Mouse (Mus musculus) forebrain, postnatal 0 days (tissue): ENCODE results near the gene Olfr679. TPM values are rescaled to one million over a fixed set of nuclear protein-coding genes. Genes with fewer than 3 reads are reported as not detected.
"Not testable (repeated sequence)": the region's sequence is repeated elsewhere in the genome, so short reads cannot be mapped to it uniquely, and the experiment has no call there.

Experiments used
- ATAC-seq: fragments of 200-750 bp; cut with Nextera tagmentation; 2 replicates; pipeline ENCODE4 v1.8.0; 2017; ENCODE audit warnings: mild to moderate bottlenecking, moderate library complexity
- DNase-seq: peaks from one replicate; pipeline ENCODE4 v3.0.0-alpha.2; 2015
- H3K27ac ChIP-seq: fragments of 300-500 bp; sonication (generic); 2 replicates; pipeline ENCODE4 v1.5.1; 2014; ENCODE audit warnings: low read depth, mild to moderate bottlenecking, antibody characterized with exemption, low read length, moderate library complexity, mixed read lengths
- H3K27me3 ChIP-seq: fragments of 300-500 bp; sonication (generic); 2 replicates; pipeline ENCODE4 v1.6.1; 2014; ENCODE audit warnings: mild to moderate bottlenecking, low read length, mixed read lengths; ENCODE audit not compliant: insufficient read depth
- H3K36me3 ChIP-seq: fragments of 300-500 bp; sonication (generic); 2 replicates; pipeline ENCODE4 v1.6.1; 2014; ENCODE audit warnings: mild to moderate bottlenecking, moderate library complexity; ENCODE audit not compliant: insufficient read depth
- H3K4me1 ChIP-seq: fragments of 300-500 bp; sonication (generic); 2 replicates; pipeline ENCODE4 v1.6.1; 2014; ENCODE audit warnings: antibody characterized with exemption; ENCODE audit not compliant: insufficient read depth
- H3K4me2 ChIP-seq: fragments of 300-500 bp; sonication (generic); 2 replicates; pipeline ENCODE4 v1.6.1; 2014; ENCODE audit warnings: low read depth, mild to moderate bottlenecking, moderate library complexity
- H3K4me3 ChIP-seq: fragments of 300-500 bp; sonication (generic); 2 replicates; pipeline ENCODE4 v1.5.1; 2014; ENCODE audit warnings: low read depth, low read length, mixed read lengths
- H3K9ac ChIP-seq: fragments of 300-500 bp; sonication (generic); 2 replicates; pipeline ENCODE4 v1.6.1; 2014; ENCODE audit warnings: mild to moderate bottlenecking
- H3K9me3 ChIP-seq: fragments of 300-500 bp; sonication (generic); 2 replicates; pipeline ENCODE4 v1.6.1; 2016; ENCODE audit warnings: low read length
- CTCF ChIP-seq: sonication (generic); IDR thresholded peaks from 2 replicates; pipeline ENCODE4 v1.5.1; 2016; ENCODE audit warnings: antibody characterized with exemption, control low read depth, low read depth
- WGBS: fragments of 180-500 bp; shearing (Covaris S2); extraction: QIAGEN DNeasy Blood & Tissue Kit; methylation state at CpG from one replicate; pipeline ENCODE4 v1.1.7; 2014; 5-methylcytosine and 5-hydroxymethylcytosine counted together
- polyA plus RNA-seq: library from polyadenylated mRNA; unstranded; fragments of >200 nt; fragmentation: Nextera tagmentation; extraction: Ambion mirVana; gene quantifications from 2 replicates; pipeline ENCODE4 v1.2.1, GENCODE M21; 2015
- total RNA-seq: library from RNA; depleted of rRNA; stranded (reverse); fragments of >200 nt; gene quantifications from 2 replicates; pipeline ENCODE4 v1.2.3, GENCODE M21; 2014; rRNA removed

Olfr679 gene
- total RNA-seq (not detected in 2 replicates), polyA plus RNA-seq (not detected in 2 replicates)

- no peak for DNase-seq
- no peak within 1 kb of the TSS for H3K9ac ChIP-seq
- no peaks in the 10 kb centered on the region for H3K36me3 ChIP-seq
- no peaks in the 10 kb centered on the region for H3K9me3 ChIP-seq
- no peak within 1 kb of the TSS for H3K27ac ChIP-seq
- no peaks in the 10 kb centered on the region for H3K27me3 ChIP-seq
- 65% methylated on average over 1 of the region's 1 CpGs for WGBS
- no peak for ATAC-seq
- no peak for TF ChIP-seq CTCF
- no peaks in the 10 kb centered on the region for H3K4me1 ChIP-seq
- H3K4me3 ChIP-seq: no peak within 1 kb of the TSS
- H3K4me2 ChIP-seq: no peak within 1 kb of the TSS
Measured at GRCm38 (mm10) chr7:105080905-105081304, at the start of gene Olfr679. Olfr679 (plus strand) TSS chr7:105081205.

GRCm38 (mm10) chr7:105032398-105032797 lies 48.6 kb upstream of the Olfr679 start, which contains the start of gene Olfr676:
Olfr676 (plus strand) TSS chr7:105032698.
- Histone ChIP-seq H3K27me3 (no peaks in the 10 kb centered on the region), H3K9ac (no peak within 1 kb of the TSS), H3K27ac (no peak within 1 kb of the TSS), H3K4me2 (no peak within 1 kb of the TSS), H3K9me3 (no peaks in the 10 kb centered on the region), H3K36me3 (no peaks in the 10 kb centered on the region), H3K4me1 (no peaks in the 10 kb centered on the region), H3K4me3 (no peak within 1 kb of the TSS)
- TF ChIP-seq CTCF: no peak
- DNase-seq (no peak), ATAC-seq (no peak)

DNA sequence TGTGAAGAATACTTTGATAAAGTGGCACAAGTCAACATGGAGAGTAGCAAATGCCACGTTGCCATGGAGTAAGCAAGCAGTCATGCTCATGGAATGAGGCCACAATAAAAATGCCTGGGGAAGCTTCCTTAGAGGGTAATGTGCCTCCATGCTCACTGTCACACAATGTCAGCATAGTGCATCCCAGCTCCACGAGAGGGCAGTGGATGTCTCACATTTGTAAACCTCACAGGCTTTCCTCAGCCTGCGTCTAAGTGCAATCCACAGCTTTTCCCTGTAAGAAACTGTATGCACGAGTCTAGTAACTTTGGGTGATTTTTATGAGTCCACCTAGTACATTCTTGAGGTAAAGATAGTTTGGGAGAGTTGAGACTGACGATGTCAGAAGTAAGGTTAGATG lies 47.2 kb upstream of the Olfr679 start:
- peak; percentile 40 for TF ChIP-seq CTCF
- H3K9me3 ChIP-seq, H3K4me2 ChIP-seq, H3K27ac ChIP-seq, H3K4me1 ChIP-seq, H3K27me3 ChIP-seq, H3K4me3 ChIP-seq, H3K9ac ChIP-seq, H3K36me3 ChIP-seq: not testable (repeated sequence)
- DNase-seq (peak; percentile 6), ATAC-seq (0 out of 2 replicates have a peak, but pooled peaks have one; percentile 23)
- WGBS: 58% methylated on average over 5 of the region's 5 CpGs

- no peaks in the 10 kb centered on the region for H3K27me3 ChIP-seq
- H3K9ac ChIP-seq: no peak overlapping the region
- DNase-seq (peak; percentile 3), ATAC-seq (no peak)
- no peaks in the 10 kb centered on the region for H3K4me1 ChIP-seq
- no peak overlapping the region for H3K4me2 ChIP-seq
- H3K36me3 ChIP-seq: no peaks in the 10 kb centered on the region
- H3K4me3 ChIP-seq: no peak overlapping the region
- H3K27ac ChIP-seq: no peak overlapping the region
- TF ChIP-seq CTCF: peak; percentile 25; the same call in 1 of the 2 replicates
- no peaks in the 10 kb centered on the region for H3K9me3 ChIP-seq
Measured at GRCm38 (mm10) chr7:105058951-105059350, 22.1 kb upstream of the Olfr679 start.

- no peaks in the 10 kb centered on the region for H3K36me3 ChIP-seq
- no peak within 1 kb of the TSS for H3K27ac ChIP-seq
- DNase-seq: no peak
- H3K9ac ChIP-seq: no peak within 1 kb of the TSS
- H3K4me2 ChIP-seq: no peak within 1 kb of the TSS
- H3K27me3 ChIP-seq: no peaks in the 10 kb centered on the region
- no peaks in the 10 kb centered on the region for H3K4me1 ChIP-seq
- 93% methylated on average over 1 of the region's 1 CpGs for WGBS
- H3K9me3 ChIP-seq: no peaks in the 10 kb centered on the region
- no peak within 1 kb of the TSS for H3K4me3 ChIP-seq
- ATAC-seq: no peak
- TF ChIP-seq CTCF: no peak
Measured at GRCm38 (mm10) chr7:105064175-105064574, 16.8 kb upstream of the Olfr679 start, which contains the start of gene Olfr678. Olfr678 (plus strand) TSS chr7:105064475.

DNA sequence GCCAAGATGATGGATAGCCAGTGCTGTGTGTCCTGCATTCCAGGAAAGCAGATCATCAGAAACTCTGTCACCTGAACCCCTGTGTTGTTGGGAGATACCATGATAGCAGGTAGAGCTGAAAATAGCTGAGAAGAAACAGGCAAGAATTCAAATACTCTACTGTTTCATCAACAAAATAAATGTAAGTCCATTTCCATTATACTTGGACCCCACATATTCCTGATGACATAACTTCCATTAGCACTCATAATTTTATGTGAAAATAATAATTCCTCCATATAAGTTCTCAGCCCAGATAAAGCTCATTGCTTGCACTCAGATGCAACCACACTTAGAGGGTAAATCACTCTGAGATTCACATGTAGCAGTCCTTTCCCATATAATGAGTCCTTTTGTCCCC lies 11.7 kb downstream of the Olfr679 start, which contains the start of gene Olfr680-ps1:
TSS of gene Olfr680-ps1 (minus strand) at position 101 of the 400 bp plus-strand sequence.
- not testable (repeated sequence) for H3K9me3 ChIP-seq, H3K9ac ChIP-seq, ATAC-seq

DNA sequence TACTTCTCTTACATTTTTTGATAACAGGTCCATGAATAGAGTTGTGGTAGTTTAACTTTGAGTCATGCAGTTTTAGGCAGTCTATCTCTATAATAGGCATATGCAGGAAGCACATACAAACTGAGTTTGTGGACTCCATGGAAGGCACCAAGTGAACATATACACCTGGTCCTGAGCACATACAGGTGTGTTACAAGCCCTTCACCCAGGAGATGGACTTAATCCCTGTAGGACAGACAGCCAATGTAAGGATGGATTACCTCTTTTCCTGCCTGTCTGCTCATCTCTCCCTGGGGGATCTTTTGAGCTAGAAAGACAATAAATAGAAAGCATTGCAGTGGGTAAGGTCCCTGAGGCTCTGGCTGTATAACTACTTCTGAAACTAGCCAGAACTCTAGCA lies 35.5 kb downstream of the Olfr679 start, which contains the start of gene Olfr681:
TSS of gene Olfr681 (plus strand) at position 301 of the 400 bp plus-strand sequence.
- TF ChIP-seq CTCF: no peak
- Histone ChIP-seq H3K27me3 (no peaks in the 10 kb centered on the region), H3K9me3 (no peaks in the 10 kb centered on the region), H3K27ac (no peak within 1 kb of the TSS), H3K4me1 (no peaks in the 10 kb centered on the region), H3K4me2 (no peak within 1 kb of the TSS), H3K36me3 (no peaks in the 10 kb centered on the region), H3K9ac (no peak within 1 kb of the TSS), H3K4me3 (no peak within 1 kb of the TSS)
- no peak for DNase-seq
- no peak for ATAC-seq

More for the DNA sequence above, 11.7 kb downstream of the Olfr679 start, which contains the start of gene Olfr680-ps1:
- not testable (repeated sequence) for H3K36me3 ChIP-seq, H3K4me2 ChIP-seq, H3K4me3 ChIP-seq, DNase-seq, H3K4me1 ChIP-seq, H3K27ac ChIP-seq, H3K27me3 ChIP-seq

Other genes starting within 250 kb of the Olfr679 start
- not detected in 2 replicates for gene Usp17lb, start 238.6 kb upstream of the Olfr679 start, total RNA-seq
- gene Usp17lb, start 238.6 kb upstream of the Olfr679 start, polyA plus RNA-seq: not detected in 2 replicates
- gene Usp17la, start 224.2 kb upstream of the Olfr679 start, total RNA-seq: not detected in 2 replicates
- not detected in 2 replicates for gene Usp17la, start 224.2 kb upstream of the Olfr679 start, polyA plus RNA-seq
- gene Olfr665, start 203.2 kb upstream of the Olfr679 start, total RNA-seq: not detected in 2 replicates
- not detected in 2 replicates for gene Olfr665, start 203.2 kb upstream of the Olfr679 start, polyA plus RNA-seq
- gene Olfr666, start 185.3 kb upstream of the Olfr679 start, total RNA-seq: not detected in 2 replicates
- not detected in 2 replicates for gene Olfr666, start 185.3 kb upstream of the Olfr679 start, polyA plus RNA-seq
- gene Olfr667, start 159.7 kb upstream of the Olfr679 start, total RNA-seq: not detected in 2 replicates
- gene Olfr667, start 159.7 kb upstream of the Olfr679 start, polyA plus RNA-seq: not detected in 2 replicates
- not detected in 2 replicates for gene Olfr668, start 153.1 kb upstream of the Olfr679 start, total RNA-seq
- not detected in 2 replicates for gene Olfr668, start 153.1 kb upstream of the Olfr679 start, polyA plus RNA-seq
- gene Olfr669, start 147.0 kb upstream of the Olfr679 start, total RNA-seq: not detected in 2 replicates
- not detected in 2 replicates for gene Olfr669, start 147.0 kb upstream of the Olfr679 start, polyA plus RNA-seq
- gene Olfr670, start 118.6 kb upstream of the Olfr679 start, total RNA-seq: not detected in 2 replicates
- gene Olfr670, start 118.6 kb upstream of the Olfr679 start, polyA plus RNA-seq: not detected in 2 replicates
- not detected in 2 replicates for gene Olfr671, start 102.1 kb upstream of the Olfr679 start, total RNA-seq
- gene Olfr671, start 102.1 kb upstream of the Olfr679 start, polyA plus RNA-seq: not detected in 2 replicates
- gene Olfr672, start 79.2 kb upstream of the Olfr679 start, total RNA-seq: not detected in 2 replicates
- not detected in 2 replicates for gene Olfr672, start 79.2 kb upstream of the Olfr679 start, polyA plus RNA-seq
- not detected in 2 replicates for gene Olfr675, start 52.7 kb upstream of the Olfr679 start, total RNA-seq
- not detected in 2 replicates for gene Olfr675, start 52.7 kb upstream of the Olfr679 start, polyA plus RNA-seq
- not detected in 2 replicates for gene Olfr676, start 48.5 kb upstream of the Olfr679 start, total RNA-seq
- not detected in 2 replicates for gene Olfr676, start 48.5 kb upstream of the Olfr679 start, polyA plus RNA-seq
- not detected in 2 replicates for gene Olfr677, start 29.8 kb upstream of the Olfr679 start, total RNA-seq
- not detected in 2 replicates for gene Olfr677, start 29.8 kb upstream of the Olfr679 start, polyA plus RNA-seq
- not detected in 2 replicates for gene Olfr678, start 16.7 kb upstream of the Olfr679 start, total RNA-seq
- gene Olfr678, start 16.7 kb upstream of the Olfr679 start, polyA plus RNA-seq: not detected in 2 replicates
- gene Olfr680-ps1, start 11.6 kb downstream of the Olfr679 start, total RNA-seq: not detected in 2 replicates
- not detected in 2 replicates for gene Olfr680-ps1, start 11.6 kb downstream of the Olfr679 start, polyA plus RNA-seq
- not detected in 2 replicates for gene Olfr681, start 35.6 kb downstream of the Olfr679 start, total RNA-seq
- gene Olfr681, start 35.6 kb downstream of the Olfr679 start, polyA plus RNA-seq: not detected in 2 replicates
- not detected in 2 replicates for gene Olfr683, start 65.8 kb downstream of the Olfr679 start, total RNA-seq
- not detected in 2 replicates for gene Olfr683, start 65.8 kb downstream of the Olfr679 start, polyA plus RNA-seq
- gene Olfr684, start 82.4 kb downstream of the Olfr679 start, total RNA-seq: not detected in 2 replicates
- gene Olfr684, start 82.4 kb downstream of the Olfr679 start, polyA plus RNA-seq: not detected in 2 replicates
- not detected in 2 replicates for gene Olfr685, start 104.8 kb downstream of the Olfr679 start, total RNA-seq
- gene Olfr685, start 104.8 kb downstream of the Olfr679 start, polyA plus RNA-seq: not detected in 2 replicates
- gene Olfr686, start 126.3 kb downstream of the Olfr679 start, total RNA-seq: not detected in 2 replicates
- not detected in 2 replicates for gene Olfr686, start 126.3 kb downstream of the Olfr679 start, polyA plus RNA-seq
- gene Olfr688, start 206.9 kb downstream of the Olfr679 start, total RNA-seq: not detected in 2 replicates
- gene Olfr688, start 206.9 kb downstream of the Olfr679 start, polyA plus RNA-seq: not detected in 2 replicates
- not detected in 2 replicates for gene Olfr689, start 230.0 kb downstream of the Olfr679 start, total RNA-seq
- not detected in 2 replicates for gene Olfr689, start 230.0 kb downstream of the Olfr679 start, polyA plus RNA-seq